Mouse (Mus musculus): ENCODE results near the gene Smg6. TPM values are rescaled to one million over a fixed set of nuclear protein-coding genes. Genes with fewer than 3 reads are reported as not detected.

The Smg6 gene
- polyA plus RNA-seq, 1 experiment from 2014 or later, result 11.9 TPM

DNA sequence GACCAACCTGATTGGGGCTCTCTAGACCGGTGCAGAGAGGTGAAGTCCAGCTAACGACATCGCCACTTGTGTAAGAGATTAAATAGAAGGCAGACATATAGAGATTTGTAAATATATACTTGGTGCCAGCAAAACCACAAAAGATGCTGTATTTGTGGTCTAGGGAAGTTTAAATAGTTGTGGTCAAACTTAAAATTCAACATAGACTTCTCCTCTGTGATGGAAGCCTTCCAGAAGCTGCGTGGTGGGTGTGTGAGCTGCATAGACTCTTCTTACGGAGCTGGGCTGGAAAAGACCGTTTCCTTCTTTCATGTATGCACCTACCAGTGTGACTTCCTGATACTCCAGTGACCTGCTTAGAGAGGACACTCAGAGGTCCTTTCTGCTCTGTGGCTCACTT, 190.8 kb downstream of the Smg6 start:
- H3K4me3 ChIP-seq (replicated peaks; ENCODE audit: low read depth, low read length), result no peak overlapping the region
- no peak overlapping the region for H3K27ac ChIP-seq
- 59% methylated on average over 6 of the region's 6 CpGs for WGBS

DNA sequence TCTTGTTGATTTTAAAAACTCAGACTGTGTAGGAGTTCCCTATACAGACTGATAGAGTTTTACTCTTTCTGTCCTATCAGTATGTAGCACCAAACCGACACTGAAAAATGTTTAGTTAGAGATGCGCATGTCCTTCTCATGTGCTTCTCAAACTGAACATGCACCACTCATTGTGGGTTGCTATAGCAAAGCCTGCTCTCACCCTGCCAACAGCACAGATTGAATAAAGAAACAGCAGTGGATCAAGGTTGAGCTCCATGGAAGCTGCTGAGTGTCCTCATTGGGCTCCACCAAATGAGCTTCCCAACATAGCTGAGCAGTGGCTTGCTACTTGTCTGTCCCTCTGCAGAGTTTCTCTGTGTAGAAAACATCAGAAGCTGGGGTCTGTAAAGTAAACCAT, 192.5 kb downstream of the Smg6 start:
- DNase-seq (ENCODE audit: low spot score), result no peak
- H3K4me3 ChIP-seq (replicated peaks; ENCODE audit: low read depth, low read length), result no peak overlapping the region
- no peaks in the 10 kb centered on the region for H3K27me3 ChIP-seq (ENCODE audit: insufficient read depth, low read length)
- 0 out of 2 replicates have a peak, but pooled peaks cover 4% of the 10 kb centered on the region for H3K36me3 ChIP-seq (ENCODE audit: insufficient read depth, low read length)
- H3K4me1 ChIP-seq (replicated peaks; ENCODE audit: insufficient read depth, low read length), result no peaks in the 10 kb centered on the region
- WGBS, result 81% methylated on average over 2 of the region's 2 CpGs
- H3K27ac ChIP-seq, result no peak overlapping the region
- TF ChIP-seq CTCF (IDR thresholded peaks at IDR 0.05; ENCODE audit: low read depth), result no peak
- H3K4me2 ChIP-seq (ENCODE audit: low read length), result no peak overlapping the region
- no peak overlapping the region for H3K9ac ChIP-seq (ENCODE audit: low read depth, low read length)
- H3K9me3 ChIP-seq (replicated peaks; ENCODE audit: low read length), result no peaks in the 10 kb centered on the region
- no peak for ATAC-seq (replicated peaks; ENCODE audit: low FRiP score, low read depth)

More for the DNA sequence above, 190.8 kb downstream of the Smg6 start:
- no peaks in the 10 kb centered on the region for H3K27me3 ChIP-seq (ENCODE audit: insufficient read depth, low read length)
- H3K4me1 ChIP-seq (replicated peaks; ENCODE audit: insufficient read depth, low read length), result no peaks in the 10 kb centered on the region
- H3K9ac ChIP-seq (ENCODE audit: low read depth, low read length), result no peak overlapping the region
- no peaks in the 10 kb centered on the region for H3K9me3 ChIP-seq (replicated peaks; ENCODE audit: low read length)
- H3K4me2 ChIP-seq (ENCODE audit: low read length), result no peak overlapping the region
- ATAC-seq (replicated peaks; ENCODE audit: low FRiP score, low read depth), result no peak
- no peak for DNase-seq (ENCODE audit: low spot score)
- TF ChIP-seq CTCF (IDR thresholded peaks at IDR 0.05; ENCODE audit: low read depth), result no peak
- 0 out of 2 replicates have a peak, but pooled peaks cover 4% of the 10 kb centered on the region for H3K36me3 ChIP-seq (ENCODE audit: insufficient read depth, low read length)

DNA sequence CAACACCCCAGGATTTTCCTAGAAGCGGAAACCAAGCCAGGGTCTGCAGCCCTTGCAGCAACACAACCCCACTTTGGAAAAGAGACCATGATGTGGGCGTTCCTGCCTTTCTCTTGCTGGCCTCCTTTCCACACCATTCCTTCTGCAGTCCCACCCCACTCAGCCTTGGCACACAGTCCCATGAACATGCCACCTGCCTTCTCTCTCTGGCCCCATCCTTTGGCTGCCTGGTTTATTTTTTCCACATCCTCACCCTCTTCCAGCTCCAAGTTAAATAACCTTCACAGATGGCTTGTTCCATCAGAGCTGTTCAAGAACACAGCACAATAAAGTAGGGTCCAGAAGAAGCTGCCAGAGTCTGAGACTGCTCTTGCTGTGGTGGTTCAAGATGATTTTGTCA, 193.7 kb downstream of the Smg6 start:
- Histone ChIP-seq H3K9me3 (replicated peaks; ENCODE audit: low read length) (no peaks in the 10 kb centered on the region), H3K36me3 (ENCODE audit: insufficient read depth, low read length) (0 out of 2 replicates have a peak, but pooled peaks cover 4% of the 10 kb centered on the region), H3K27me3 (ENCODE audit: insufficient read depth, low read length) (no peaks in the 10 kb centered on the region), H3K4me2 (ENCODE audit: low read length) (no peak overlapping the region), H3K27ac (no peak overlapping the region), H3K9ac (ENCODE audit: low read depth, low read length) (no peak overlapping the region), H3K4me1 (replicated peaks; ENCODE audit: insufficient read depth, low read length) (no peaks in the 10 kb centered on the region), H3K4me3 (replicated peaks; ENCODE audit: low read depth, low read length) (no peak overlapping the region)
- DNase-seq (ENCODE audit: low spot score), result no peak
- no peak for TF ChIP-seq CTCF (IDR thresholded peaks at IDR 0.05; ENCODE audit: low read depth)
- no peak for ATAC-seq (replicated peaks; ENCODE audit: low FRiP score, low read depth)
- WGBS, result 92% methylated on average over 2 of the region's 2 CpGs

DNA sequence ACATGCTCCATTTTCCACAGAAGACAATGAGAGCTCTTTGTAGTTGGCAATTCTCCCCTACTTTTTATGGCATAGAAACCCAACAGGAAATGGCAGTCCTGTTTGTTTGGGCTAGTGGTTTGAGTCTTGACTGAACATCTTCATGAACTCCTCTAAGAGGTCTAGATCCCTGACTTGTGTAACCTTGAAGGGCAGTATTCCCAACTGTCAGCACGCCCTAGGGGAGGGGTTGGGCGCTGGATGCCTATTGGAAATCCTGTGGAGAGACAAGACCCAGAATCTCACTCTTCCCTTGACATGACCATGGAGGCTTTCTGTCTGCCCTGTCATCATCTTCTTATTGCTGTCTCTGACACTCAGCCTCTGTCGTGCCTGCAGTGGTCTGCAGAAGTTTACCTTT, 194.2 kb downstream of the Smg6 start:
- Histone ChIP-seq H3K4me1 (replicated peaks; ENCODE audit: insufficient read depth, low read length) (no peaks in the 10 kb centered on the region), H3K9ac (ENCODE audit: low read depth, low read length) (no peak overlapping the region), H3K27me3 (ENCODE audit: insufficient read depth, low read length) (no peaks in the 10 kb centered on the region), H3K4me2 (ENCODE audit: low read length) (no peak overlapping the region), H3K27ac (no peak overlapping the region), H3K4me3 (replicated peaks; ENCODE audit: low read depth, low read length) (no peak overlapping the region), H3K36me3 (ENCODE audit: insufficient read depth, low read length) (no peaks in the 10 kb centered on the region), H3K9me3 (replicated peaks; ENCODE audit: low read length) (no peaks in the 10 kb centered on the region)
- ATAC-seq (replicated peaks; ENCODE audit: low FRiP score, low read depth) (no peak), DNase-seq (ENCODE audit: low spot score) (no peak)
- WGBS, result 79% methylated on average over 3 of the region's 3 CpGs
- TF ChIP-seq CTCF (IDR thresholded peaks at IDR 0.05; ENCODE audit: low read depth), result no peak

DNA sequence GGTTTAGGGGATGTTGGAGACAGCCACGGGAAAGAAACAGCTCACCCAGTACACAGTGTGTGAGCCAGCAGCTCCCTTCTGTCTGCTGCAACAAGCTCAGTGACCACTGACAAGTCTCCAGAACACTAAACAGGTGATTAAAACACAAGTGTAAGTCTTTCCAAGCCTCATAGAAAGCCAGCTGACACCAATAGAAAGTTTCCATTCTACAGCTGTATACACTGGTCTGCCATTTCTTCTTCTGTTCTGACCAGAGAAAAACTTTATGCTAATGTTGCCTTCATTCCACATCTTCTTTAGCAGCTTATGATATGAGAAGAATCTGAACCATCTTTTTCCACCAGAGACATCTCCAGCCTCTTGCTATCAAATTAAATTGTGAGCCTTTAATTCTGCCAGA, 195.7 kb downstream of the Smg6 start:
- Histone ChIP-seq H3K4me2 (ENCODE audit: low read length) (no peak overlapping the region), H3K9ac (ENCODE audit: low read depth, low read length) (no peak overlapping the region), H3K4me3 (replicated peaks; ENCODE audit: low read depth, low read length) (no peak overlapping the region), H3K27ac (no peak overlapping the region), H3K36me3 (ENCODE audit: insufficient read depth, low read length) (no peaks in the 10 kb centered on the region), H3K27me3 (ENCODE audit: insufficient read depth, low read length) (no peaks in the 10 kb centered on the region), H3K9me3 (replicated peaks; ENCODE audit: low read length) (no peaks in the 10 kb centered on the region), H3K4me1 (replicated peaks; ENCODE audit: insufficient read depth, low read length) (no peaks in the 10 kb centered on the region)
- TF ChIP-seq CTCF (IDR thresholded peaks at IDR 0.05; ENCODE audit: low read depth), result no peak
- WGBS, result 55% methylated on average over 1 of the region's 1 CpGs
- no peak for ATAC-seq (replicated peaks; ENCODE audit: low FRiP score, low read depth)
- no peak for DNase-seq (ENCODE audit: low spot score)

DNA sequence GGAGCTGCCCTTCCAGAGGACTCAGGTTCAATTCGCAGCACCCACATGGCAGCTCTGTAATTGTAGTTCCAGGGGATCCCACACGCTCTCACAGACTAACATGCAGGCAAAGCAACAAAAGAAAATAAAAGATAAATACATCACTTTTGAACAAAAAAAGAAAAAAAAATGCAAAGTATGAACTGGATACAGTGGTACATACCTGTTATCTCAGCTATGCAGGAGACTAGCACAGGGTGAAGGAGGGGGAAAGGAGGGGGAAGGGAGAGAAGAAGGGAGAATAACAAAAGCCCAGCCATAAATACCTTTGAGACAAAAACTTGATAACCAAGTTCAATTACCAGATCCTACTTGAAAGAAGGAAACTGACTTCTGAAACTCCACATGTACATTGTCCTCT, 198.8 kb downstream of the Smg6 start:
- Histone ChIP-seq H3K27me3 (ENCODE audit: insufficient read depth, low read length) (no peaks in the 10 kb centered on the region), H3K9me3 (replicated peaks; ENCODE audit: low read length) (no peaks in the 10 kb centered on the region), H3K4me2 (ENCODE audit: low read length) (no peak overlapping the region), H3K4me3 (replicated peaks; ENCODE audit: low read depth, low read length) (no peak overlapping the region), H3K4me1 (replicated peaks; ENCODE audit: insufficient read depth, low read length) (no peaks in the 10 kb centered on the region), H3K27ac (no peak overlapping the region), H3K36me3 (ENCODE audit: insufficient read depth, low read length) (no peaks in the 10 kb centered on the region), H3K9ac (ENCODE audit: low read depth, low read length) (no peak overlapping the region)
- WGBS, result 93% methylated on average over 2 of the region's 2 CpGs
- no peak for DNase-seq (ENCODE audit: low spot score)
- ATAC-seq (replicated peaks; ENCODE audit: low FRiP score, low read depth), result no peak
- TF ChIP-seq CTCF (IDR thresholded peaks at IDR 0.05; ENCODE audit: low read depth), result no peak

DNA sequence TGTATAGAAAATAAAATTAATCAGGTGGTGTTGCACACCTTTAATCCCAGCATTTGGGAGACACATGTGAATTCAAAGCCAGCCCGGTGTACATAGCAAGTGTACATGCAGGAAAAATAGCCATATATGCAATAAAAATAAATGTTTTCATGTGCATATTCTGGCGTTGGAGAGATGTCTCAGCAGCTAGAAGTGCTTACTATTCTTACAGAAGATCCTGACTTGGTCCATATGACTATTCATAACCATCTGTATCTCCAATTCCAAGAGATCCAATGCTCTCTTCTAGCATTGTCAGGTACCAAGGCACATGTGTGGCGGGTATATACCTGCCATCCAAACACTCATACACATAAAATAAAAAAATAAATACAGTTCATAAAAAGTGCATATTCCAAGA, 200.8 kb downstream of the Smg6 start:
- H3K27me3 ChIP-seq (ENCODE audit: insufficient read depth, low read length), result no peaks in the 10 kb centered on the region
- no peak for ATAC-seq (replicated peaks; ENCODE audit: low FRiP score, low read depth)
- no peak overlapping the region for H3K9ac ChIP-seq (ENCODE audit: low read depth, low read length)
- no peak overlapping the region for H3K4me2 ChIP-seq (ENCODE audit: low read length)
- DNase-seq (ENCODE audit: low spot score), result no peak
- H3K36me3 ChIP-seq (ENCODE audit: insufficient read depth, low read length), result no peaks in the 10 kb centered on the region
- H3K4me3 ChIP-seq (replicated peaks; ENCODE audit: low read depth, low read length), result no peak overlapping the region
- H3K27ac ChIP-seq, result no peak overlapping the region
- H3K4me1 ChIP-seq (replicated peaks; ENCODE audit: insufficient read depth, low read length), result no peaks in the 10 kb centered on the region
- no peaks in the 10 kb centered on the region for H3K9me3 ChIP-seq (replicated peaks; ENCODE audit: low read length)
- no peak for TF ChIP-seq CTCF (IDR thresholded peaks at IDR 0.05; ENCODE audit: low read depth)
- WGBS, result 92% methylated on average over 3 of the region's 3 CpGs
